Mouse (Mus musculus) right cerebral cortex, postnatal 4 days (tissue): Measurements from ENCODE around the gene Tapt1.

ENCODE experiments used
- DNase-seq: peaks from one replicate; pipeline ENCODE4 v3.0.0-alpha.2; 2022

The Tapt1 gene

GRCm38 (mm10) chr5:44228756-44229155 lies 2.3 kb upstream of the Tapt1 start:
- no peak for DNase-seq

- DNase-seq, result no peak
These were observed 1.9 kb upstream of the Tapt1 start for GRCm38 (mm10) chr5:44228323-44228722.

- DNase-seq, result no peak
These were observed 1.0 kb upstream of the Tapt1 start for GRCm38 (mm10) chr5:44227462-44227840.

GRCm38 (mm10) chr5:44225911-44226520 lies 410 bp downstream of the Tapt1 start:
- peak; percentile 38 for DNase-seq

- no peak for DNase-seq
These were observed 1.4 kb downstream of the Tapt1 start for GRCm38 (mm10) chr5:44224916-44225600.

GRCm38 (mm10) chr5:44224251-44224650 lies 2.2 kb downstream of the Tapt1 start:
- DNase-seq, result no peak

GRCm38 (mm10) chr5:44223341-44223881 lies 3.0 kb downstream of the Tapt1 start:
- DNase-seq, result no peak

- no peak for DNase-seq
These were observed 6.0 kb downstream of the Tapt1 start for GRCm38 (mm10) chr5:44220430-44220829.

GRCm38 (mm10) chr5:44219871-44220270 lies 6.6 kb downstream of the Tapt1 start:
- DNase-seq, result no peak

- DNase-seq, result no peak
These were observed 7.9 kb downstream of the Tapt1 start for GRCm38 (mm10) chr5:44218483-44218882.

- no peak for DNase-seq
These were observed 8.8 kb downstream of the Tapt1 start for GRCm38 (mm10) chr5:44217685-44218041.

- no peak for DNase-seq
These were observed 9.3 kb downstream of the Tapt1 start for GRCm38 (mm10) chr5:44217041-44217684.

- no peak for DNase-seq
These were observed 11.3 kb downstream of the Tapt1 start for GRCm38 (mm10) chr5:44215118-44215517.

GRCm38 (mm10) chr5:44214025-44214424 lies 12.4 kb downstream of the Tapt1 start:
- DNase-seq, result no peak

- no peak for DNase-seq
These were observed 13.0 kb downstream of the Tapt1 start for GRCm38 (mm10) chr5:44213391-44213790.

- no peak for DNase-seq
These were observed 14.5 kb downstream of the Tapt1 start for GRCm38 (mm10) chr5:44211818-44212465.

GRCm38 (mm10) chr5:44207286-44207685 lies 19.1 kb downstream of the Tapt1 start:
- no peak for DNase-seq

- DNase-seq, result no peak
These were observed 19.8 kb downstream of the Tapt1 start for GRCm38 (mm10) chr5:44206651-44207050.

- no peak for DNase-seq
These were observed 23.0 kb downstream of the Tapt1 start for GRCm38 (mm10) chr5:44203410-44203809.

- no peak for DNase-seq
These were observed 24.8 kb downstream of the Tapt1 start for GRCm38 (mm10) chr5:44201665-44202064.

GRCm38 (mm10) chr5:44199109-44199508 lies 27.3 kb downstream of the Tapt1 start:
- no peak for DNase-seq

GRCm38 (mm10) chr5:44198471-44198870 lies 28.0 kb downstream of the Tapt1 start:
- DNase-seq, result no peak

GRCm38 (mm10) chr5:44197806-44198205 lies 28.6 kb downstream of the Tapt1 start:
- no peak for DNase-seq

- DNase-seq, result no peak
These were observed 30.3 kb downstream of the Tapt1 start for GRCm38 (mm10) chr5:44196167-44196566.
